Mouse (Mus musculus) midbrain, embryonic 13.5 days (tissue): ENCODE results near the gene Foxr1. TPM values are rescaled to one million over a fixed set of nuclear protein-coding genes. Genes with fewer than 3 reads are reported as not detected.
A peak's percentile ranks its signal among the peaks of the same experiment; 100 is the strongest.
"Not testable (repeated sequence)": the region's sequence is repeated elsewhere in the genome, so short reads cannot be mapped to it uniquely, and the experiment has no call there.

Source experiments
- ATAC-seq: fragments of 200-750 bp; cut with Nextera tagmentation; 2 replicates; pipeline ENCODE4 v1.8.0; 2017; ENCODE audit warnings: mild to moderate bottlenecking, moderate TSS enrichment, moderate library complexity
- H3K27ac ChIP-seq: fragments of 300-500 bp; sonication (generic); 2 replicates; pipeline ENCODE4 v1.5.1; 2015; ENCODE audit warnings: inconsistent platforms, mild to moderate bottlenecking, moderate library complexity
- H3K27me3 ChIP-seq: fragments of 300-500 bp; sonication (generic); 2 replicates; pipeline ENCODE4 v1.6.1; 2015; ENCODE audit warnings: mild to moderate bottlenecking, inconsistent platforms
- H3K36me3 ChIP-seq: fragments of 300-500 bp; sonication (generic); 2 replicates; pipeline ENCODE4 v1.6.1; 2015; ENCODE audit warnings: mild to moderate bottlenecking, inconsistent platforms
- H3K4me1 ChIP-seq: fragments of 300-500 bp; sonication (generic); replicated peaks from 2 replicates; pipeline ENCODE4 v1.6.1; 2015; ENCODE audit warnings: inconsistent platforms
- H3K4me2 ChIP-seq: fragments of 300-500 bp; sonication (generic); replicated peaks from 2 replicates; pipeline ENCODE4 v1.6.1; 2015; ENCODE audit warnings: moderate library complexity, mild to moderate bottlenecking, inconsistent platforms
- H3K4me3 ChIP-seq: fragments of 300-500 bp; sonication (generic); replicated peaks from 2 replicates; pipeline ENCODE4 v1.5.1; 2015; ENCODE audit warnings: mild to moderate bottlenecking, inconsistent platforms
- H3K9ac ChIP-seq: fragments of 300-500 bp; sonication (generic); replicated peaks from 2 replicates; pipeline ENCODE4 v1.6.1; 2015; ENCODE audit warnings: mild to moderate bottlenecking, inconsistent platforms
- H3K9me3 ChIP-seq: fragments of 300-500 bp; sonication (generic); 2 replicates; pipeline ENCODE4 v1.6.1; 2016; ENCODE audit warnings: mild to moderate bottlenecking, inconsistent platforms
- WGBS: fragments of 180-500 bp; shearing (Covaris S2); methylation state at CpG from one replicate; pipeline ENCODE4 v1.1.7; 2015; 5-methylcytosine and 5-hydroxymethylcytosine counted together
- polyA plus RNA-seq: library from polyadenylated mRNA; unstranded; fragments of >200 nt; fragmentation: Nextera tagmentation; extraction: Ambion mirVana; gene quantifications from 2 replicates; pipeline ENCODE4 v1.2.1, GENCODE M21; 2015

Gene Foxr1
- polyA plus RNA-seq, 1 experiment from 2014 or later: not detected

DNA sequence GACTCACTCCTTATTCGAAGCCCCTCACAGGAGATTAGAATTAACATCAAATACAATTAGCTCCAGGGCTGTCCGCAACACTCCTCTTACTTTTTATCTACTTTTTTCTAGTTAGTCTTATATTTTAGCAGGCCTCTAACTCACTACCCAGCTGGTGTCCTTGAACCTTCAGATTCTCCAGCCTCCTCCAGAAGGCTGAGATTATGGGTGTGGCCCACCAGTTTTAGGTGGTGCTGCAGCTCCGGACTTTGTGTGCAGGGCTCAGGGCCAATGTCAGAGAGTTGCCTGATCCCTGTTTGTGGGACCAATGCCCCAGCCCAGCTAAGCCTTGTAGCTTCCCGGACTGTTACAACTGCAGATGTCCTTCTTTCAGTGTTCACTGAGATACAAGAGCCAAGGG is 17.4 kb downstream of the Foxr1 start:
- Histone ChIP-seq H3K27ac (no peak overlapping the region), H3K36me3 (no peaks in the 10 kb centered on the region), H3K4me3 (no peak overlapping the region), H3K9ac (no peak overlapping the region), H3K9me3 (no peaks in the 10 kb centered on the region; the same call in 1 of the 2 replicates), H3K4me2 (no peak overlapping the region), H3K4me1 (peaks cover 2% of the 10 kb centered on the region; the same call in 1 of the 2 replicates), H3K27me3 (no peaks in the 10 kb centered on the region)
- ATAC-seq: no peak
- 90% methylated on average over 4 of the region's 4 CpGs for WGBS

- 83% methylated on average over 5 of the region's 5 CpGs for WGBS
- H3K9me3 ChIP-seq: no peaks in the 10 kb centered on the region; the same call in 1 of the 2 replicates
- H3K4me2 ChIP-seq: no peak overlapping the region
- H3K27me3 ChIP-seq: no peaks in the 10 kb centered on the region
- H3K4me1 ChIP-seq: peaks cover 16% of the 10 kb centered on the region
- H3K4me3 ChIP-seq: no peak overlapping the region
- no peak for ATAC-seq
- H3K36me3 ChIP-seq: no peaks in the 10 kb centered on the region
- no peak overlapping the region for H3K9ac ChIP-seq
- no peak overlapping the region for H3K27ac ChIP-seq
Measured at GRCm38 (mm10) chr9:44420280-44420898, 20.5 kb downstream of the Foxr1 start.

- H3K9ac ChIP-seq, H3K27me3 ChIP-seq, H3K4me3 ChIP-seq, H3K4me2 ChIP-seq, H3K36me3 ChIP-seq, ATAC-seq, H3K27ac ChIP-seq, H3K9me3 ChIP-seq: not testable (repeated sequence)
- 96% methylated on average over 9 of the region's 9 CpGs for WGBS
- H3K4me1 ChIP-seq: peaks cover 16% of the 10 kb centered on the region
Measured at GRCm38 (mm10) chr9:44419730-44420129, 21.2 kb downstream of the Foxr1 start.

DNA sequence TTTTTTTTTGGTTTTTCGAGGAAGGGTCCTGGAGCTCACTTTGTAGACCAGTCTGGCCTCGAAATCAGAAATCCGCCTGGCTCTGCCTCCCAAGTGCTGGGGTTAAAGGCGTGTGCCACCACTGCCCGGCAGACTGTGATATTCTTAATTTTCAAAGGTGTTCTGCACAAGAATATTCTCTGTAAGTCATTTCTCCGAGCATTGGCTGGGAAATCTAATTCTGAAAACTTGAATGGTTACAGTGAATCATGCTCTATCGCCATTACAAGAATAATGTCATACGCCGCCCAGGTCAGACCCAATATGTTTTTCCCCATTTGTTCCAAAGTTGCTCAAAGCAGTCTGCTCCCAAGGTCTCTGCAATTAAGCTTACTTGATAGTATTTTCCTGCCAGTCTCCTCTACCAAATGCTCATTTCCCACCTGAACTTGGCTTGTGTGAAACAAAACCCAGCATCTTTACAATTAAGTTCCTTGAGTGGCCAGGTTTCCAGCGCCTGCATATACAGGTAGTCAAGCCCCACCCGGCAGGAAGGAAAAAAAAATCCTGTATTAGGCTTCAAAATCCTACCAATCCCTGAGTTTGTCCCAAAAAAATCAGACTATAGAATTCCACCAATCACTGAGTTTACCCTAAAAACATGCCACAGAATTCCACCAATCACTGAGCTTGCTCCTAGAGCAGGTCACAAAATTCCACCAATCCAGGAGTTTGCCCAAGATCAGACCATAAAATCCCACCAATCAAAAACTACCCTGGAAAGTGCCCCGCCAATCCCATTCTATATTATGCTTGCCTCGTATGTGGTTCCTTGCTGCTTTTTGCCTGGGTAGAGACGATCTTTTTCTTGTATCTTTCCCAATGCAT is 22.2 kb downstream of the Foxr1 start, which contains the start of gene Ccdc84:
TSS of gene Ccdc84 (minus strand) at position 51 of the 867 bp plus-strand sequence.
- ATAC-seq: no peak
- peak within 1 kb of the TSS; percentile 93 for H3K4me2 ChIP-seq
- peak within 1 kb of the TSS; percentile 84 for H3K4me3 ChIP-seq
- no peaks in the 10 kb centered on the region for H3K27me3 ChIP-seq
- H3K4me1 ChIP-seq: peaks cover 16% of the 10 kb centered on the region
- peak within 1 kb of the TSS; percentile 84 for H3K9ac ChIP-seq
- WGBS: 76% methylated on average over 14 of the region's 14 CpGs
- no peaks in the 10 kb centered on the region; the same call in 1 of the 2 replicates for H3K9me3 ChIP-seq
- peaks cover 9% of the 10 kb centered on the region for H3K36me3 ChIP-seq
- H3K27ac ChIP-seq: peak within 1 kb of the TSS; percentile 70

DNA sequence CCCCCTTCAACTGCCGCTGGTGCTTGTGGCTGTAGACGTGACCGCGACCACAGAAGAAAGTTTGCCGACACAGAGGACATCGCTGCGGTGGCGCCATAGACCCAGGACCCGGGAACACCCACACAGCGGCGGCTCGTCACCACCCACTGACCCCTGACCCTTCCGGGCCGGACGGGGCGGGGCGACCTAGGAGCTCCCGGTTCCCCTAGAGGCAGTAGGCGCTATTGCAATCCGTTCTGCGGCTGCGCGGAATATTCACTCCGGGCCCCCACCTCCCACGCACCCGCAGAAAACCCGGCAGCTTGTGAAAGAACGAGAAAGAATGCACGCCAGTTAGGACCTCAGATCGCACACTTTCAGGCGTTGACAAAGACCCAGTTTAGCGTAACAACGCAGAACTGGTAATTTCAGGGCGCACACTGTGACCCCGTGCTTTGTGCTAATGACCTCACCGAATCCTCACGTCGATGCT is 23.0 kb downstream of the Foxr1 start:
- Histone ChIP-seq H3K36me3 (peaks cover 15% of the 10 kb centered on the region), H3K27me3 (no peaks in the 10 kb centered on the region), H3K27ac (peak overlapping the region; percentile 70), H3K4me2 (peak overlapping the region; percentile 93), H3K9me3 (no peaks in the 10 kb centered on the region; the same call in 1 of the 2 replicates), H3K9ac (peak overlapping the region; percentile 84), H3K4me1 (peaks cover 16% of the 10 kb centered on the region), H3K4me3 (peak overlapping the region; percentile 84)
- peak; percentile 91 for ATAC-seq
- WGBS: under 1% methylated on average over 38 of the region's 38 CpGs

DNA sequence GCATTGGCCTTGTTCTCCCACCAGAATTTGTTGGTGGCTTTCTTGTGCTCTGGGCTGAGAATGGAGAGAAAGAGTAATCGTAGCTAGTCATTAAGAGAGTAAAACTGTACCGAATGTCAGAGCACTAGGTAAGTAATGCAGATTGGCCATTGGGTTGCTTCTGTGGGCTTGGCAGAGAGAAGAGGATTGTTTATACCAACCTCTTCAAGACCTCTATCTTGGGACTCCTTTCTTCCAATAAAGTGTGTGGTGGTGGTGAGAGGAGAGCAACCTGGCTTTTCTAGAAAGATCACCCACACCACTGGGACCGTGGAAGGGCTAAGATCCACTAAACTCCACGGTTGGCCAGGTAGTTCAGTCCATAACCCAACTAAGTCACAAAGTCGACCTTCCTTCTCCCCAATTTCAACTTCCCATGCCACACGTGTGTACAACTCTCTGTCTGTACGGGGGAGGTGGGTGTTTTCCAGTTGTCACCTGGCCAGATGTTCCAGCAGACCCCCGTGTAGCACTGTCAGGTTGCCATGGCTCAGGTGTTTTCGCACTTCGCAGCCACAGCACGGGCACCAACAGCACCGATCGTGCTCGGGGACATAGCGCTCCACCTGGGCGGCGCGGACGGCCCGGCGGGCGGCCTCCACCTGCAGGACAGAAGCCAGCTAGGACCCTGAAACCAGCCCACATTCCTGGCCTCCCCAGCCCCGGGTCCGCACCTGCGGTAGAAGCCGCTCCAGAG is 23.6 kb downstream of the Foxr1 start:
- Histone ChIP-seq H3K9ac (peak overlapping the region; percentile 84), H3K27me3 (no peaks in the 10 kb centered on the region), H3K4me2 (peak overlapping the region; percentile 93), H3K4me1 (peaks cover 16% of the 10 kb centered on the region), H3K4me3 (peak overlapping the region; percentile 84), H3K9me3 (no peaks in the 10 kb centered on the region; the same call in 1 of the 2 replicates), H3K27ac (peak overlapping the region; percentile 70), H3K36me3 (peaks cover 21% of the 10 kb centered on the region)
- WGBS: 7% methylated on average over 26 of the region's 26 CpGs
- peak; percentile 83 for ATAC-seq

DNA sequence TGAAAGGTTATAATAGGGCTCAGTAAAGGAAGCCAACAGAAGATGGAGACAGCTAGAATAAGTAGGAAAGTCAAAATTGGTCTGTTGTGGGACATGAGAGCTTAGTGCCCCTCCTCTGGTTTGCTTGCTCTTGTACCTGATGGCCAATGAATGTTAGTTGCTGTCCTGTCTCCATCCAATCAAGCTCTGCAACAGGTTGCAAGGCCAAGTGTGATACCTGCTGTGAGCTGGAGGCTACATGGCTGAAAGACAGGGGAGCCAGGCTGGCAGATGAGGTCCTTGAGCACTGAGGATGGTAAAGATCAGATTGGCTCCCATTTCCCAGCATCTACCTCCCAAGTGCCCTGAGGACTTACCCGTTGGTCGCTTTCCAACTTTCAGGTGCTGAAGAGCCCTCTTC is 28.2 kb downstream of the Foxr1 start:
- H3K9me3 ChIP-seq: no peaks in the 10 kb centered on the region
- ATAC-seq: no peak
- H3K27me3 ChIP-seq: no peaks in the 10 kb centered on the region
- no peak overlapping the region for H3K9ac ChIP-seq
- no peak overlapping the region for H3K4me3 ChIP-seq
- H3K27ac ChIP-seq: no peak overlapping the region
- peaks cover 58% of the 10 kb centered on the region for H3K36me3 ChIP-seq
- 95% methylated on average over 2 of the region's 2 CpGs for WGBS
- peaks cover 26% of the 10 kb centered on the region for H3K4me1 ChIP-seq
- no peak overlapping the region for H3K4me2 ChIP-seq

DNA sequence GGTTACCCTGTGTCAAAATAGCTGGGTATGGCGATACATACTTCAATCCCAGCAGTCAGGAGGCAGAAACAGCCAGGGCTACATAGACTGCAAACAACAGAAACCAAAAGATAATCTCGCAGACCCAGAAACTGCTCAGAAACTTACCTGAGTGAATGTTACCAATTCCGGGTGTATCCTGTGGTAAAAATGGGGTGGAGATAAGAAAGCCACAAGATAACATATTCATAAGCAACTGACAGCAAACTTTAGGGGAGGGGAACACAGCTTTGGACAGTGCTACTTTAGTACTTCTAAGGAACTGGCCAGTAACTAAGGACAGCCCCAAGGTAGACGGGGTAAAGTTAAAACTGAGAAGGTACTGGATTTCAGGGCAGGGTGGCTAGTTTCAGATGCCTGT is 28.6 kb downstream of the Foxr1 start:
- ATAC-seq: no peak
- Histone ChIP-seq H3K27me3 (no peaks in the 10 kb centered on the region), H3K27ac (no peak overlapping the region), H3K4me2 (no peak overlapping the region), H3K4me1 (peaks cover 22% of the 10 kb centered on the region), H3K36me3 (peaks cover 58% of the 10 kb centered on the region), H3K4me3 (no peak overlapping the region), H3K9ac (no peak overlapping the region), H3K9me3 (no peaks in the 10 kb centered on the region)
- 87% methylated on average over 4 of the region's 4 CpGs for WGBS

- Histone ChIP-seq H3K36me3 (peaks cover 58% of the 10 kb centered on the region), H3K4me1 (peaks cover 18% of the 10 kb centered on the region), H3K4me3 (no peak overlapping the region), H3K9me3 (no peaks in the 10 kb centered on the region), H3K27ac (no peak overlapping the region), H3K27me3 (no peaks in the 10 kb centered on the region), H3K4me2 (no peak overlapping the region), H3K9ac (no peak overlapping the region)
- WGBS: 94% methylated on average over 1 of the region's 1 CpGs
- no peak for ATAC-seq
Measured at GRCm38 (mm10) chr9:44411601-44412130, 29.3 kb downstream of the Foxr1 start.

GRCm38 (mm10) chr9:44410647-44411336 is 30.1 kb downstream of the Foxr1 start:
- no peaks in the 10 kb centered on the region for H3K9me3 ChIP-seq
- H3K36me3 ChIP-seq: peaks cover 58% of the 10 kb centered on the region
- no peak overlapping the region for H3K27ac ChIP-seq
- H3K27me3 ChIP-seq: no peaks in the 10 kb centered on the region
- H3K4me1 ChIP-seq: peaks cover 22% of the 10 kb centered on the region
- H3K4me2 ChIP-seq: no peak overlapping the region
- 90% methylated on average over 2 of the region's 2 CpGs for WGBS
- no peak overlapping the region for H3K9ac ChIP-seq
- no peak for ATAC-seq
- no peak overlapping the region for H3K4me3 ChIP-seq

DNA sequence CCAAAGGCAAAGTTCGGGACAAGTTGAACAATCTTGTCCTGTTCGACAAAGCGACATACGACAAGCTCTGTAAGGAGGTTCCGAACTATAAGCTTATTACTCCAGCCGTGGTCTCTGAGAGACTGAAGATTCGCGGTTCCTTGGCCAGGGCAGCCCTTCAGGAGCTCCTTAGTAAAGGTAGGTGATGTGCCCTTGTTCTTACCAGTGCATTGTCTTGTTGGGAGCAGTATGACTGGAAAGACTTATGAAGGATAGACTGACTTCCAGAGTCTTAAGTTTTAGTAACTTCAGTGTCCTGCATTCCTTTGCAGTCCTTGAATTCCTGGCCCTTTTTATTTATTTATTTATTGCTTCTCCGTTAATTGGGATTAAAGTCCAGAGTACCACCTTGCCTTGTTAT is 32.2 kb downstream of the Foxr1 start:
- H3K36me3 ChIP-seq: peaks cover 65% of the 10 kb centered on the region
- H3K9ac ChIP-seq: not testable (repeated sequence)

More for the DNA sequence above, 32.2 kb downstream of the Foxr1 start:
- 88% methylated on average over 9 of the region's 9 CpGs for WGBS
- not testable (repeated sequence) for H3K27me3 ChIP-seq, H3K9me3 ChIP-seq, ATAC-seq, H3K27ac ChIP-seq
- peak overlapping the region; percentile 81 for H3K4me2 ChIP-seq
- H3K4me3 ChIP-seq: peak overlapping the region; percentile 75
- peaks cover 39% of the 10 kb centered on the region for H3K4me1 ChIP-seq
